ENCODE assay signal across 22 mouse cellular contexts in the genomic region with DNA sequence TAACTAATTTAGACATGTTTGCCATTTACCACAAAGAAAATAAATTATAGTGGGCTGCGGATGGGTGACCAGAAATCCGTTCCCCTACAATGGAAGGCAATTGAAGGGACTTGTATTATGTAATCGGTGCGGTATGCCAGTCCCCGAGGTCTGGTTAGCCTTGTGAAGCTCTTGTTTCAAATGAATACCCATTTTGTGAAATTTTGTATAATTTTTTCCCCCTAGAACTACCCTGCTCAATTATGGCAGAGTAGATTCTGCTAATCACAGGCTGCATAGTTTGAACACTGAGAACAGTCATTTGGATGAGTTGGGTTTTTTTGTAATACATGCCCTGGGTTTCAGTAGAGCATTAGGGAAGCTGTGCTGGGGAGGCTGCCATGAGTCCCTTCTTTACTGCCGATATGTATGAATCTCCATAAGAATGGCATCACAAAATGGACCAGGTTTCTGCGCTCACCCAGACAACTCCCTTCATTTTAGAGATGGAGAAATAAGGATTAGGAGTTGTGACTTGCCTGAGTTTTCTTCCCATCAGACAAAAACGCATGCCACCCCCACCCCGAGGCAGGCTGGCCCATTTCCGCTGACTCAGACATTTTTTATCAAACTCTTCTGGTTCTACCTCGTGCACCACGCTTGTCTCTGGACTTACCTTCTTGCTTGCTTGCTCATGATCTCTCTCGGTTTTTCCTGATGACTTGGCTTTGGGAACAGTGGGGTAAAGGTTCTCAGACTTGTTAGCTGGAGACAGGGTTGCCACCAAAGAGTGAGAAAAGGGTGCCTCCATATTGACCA.
A peak's percentile ranks its signal among the peaks of the same experiment; 100 is the strongest.
DNase-seq lines count a peak whose midpoint lies in the region; ATAC-seq and TF ChIP-seq lines count a peak whose summit lies in the region.
"Had no signal": no experiment of that assay in that cellular context is flagged by ENCODE, and none has a peak within 500 bp of the region (broad histone marks: within the 10 kb centered on the region; RNA-seq: fewer than 3 reads in every experiment).

No protein-coding gene starts in this region.

- H3K4me2 ChIP-seq in embryonic facial prominence, embryonic 14.5 days (ENCODE audit: low read depth, low read length), result no peak overlapping the region
- no peak overlapping the region for H3K4me2 ChIP-seq in intestine, embryonic 14.5 days (ENCODE audit: low read length)
- H3K4me2 ChIP-seq in intestine, embryonic 16.5 days (ENCODE audit: low read depth, low read length), result no peak overlapping the region
- H3K4me2 ChIP-seq: heart, embryonic 11.5 days; heart, embryonic 15.5 days; hindbrain, embryonic 13.5 days had no signal

- WGBS in embryonic facial prominence, embryonic 14.5 days, result 70% methylated on average over 13 of the region's 13 CpGs
- 84% methylated on average over 13 of the region's 13 CpGs for WGBS in embryonic facial prominence, embryonic 10.5 days
- WGBS in intestine, embryonic 14.5 days, result 85% methylated on average over 13 of the region's 13 CpGs
- WGBS in intestine, embryonic 16.5 days, result 82% methylated on average over 13 of the region's 13 CpGs

- peaks cover 3% of the 10 kb centered on the region; the same call in 1 of the 2 replicates for H3K4me1 ChIP-seq in embryonic facial prominence, embryonic 14.5 days (ENCODE audit: control insufficient read depth, insufficient read depth, low read length)
- H3K4me1 ChIP-seq in embryonic facial prominence, embryonic 10.5 days, result peaks cover 6% of the 10 kb centered on the region; the same call in 1 of the 2 replicates
- H3K4me1 ChIP-seq in intestine, embryonic 14.5 days (replicated peaks; ENCODE audit: control insufficient read depth, insufficient read depth, low read length), result no peaks in the 10 kb centered on the region
- H3K4me1 ChIP-seq in intestine, embryonic 16.5 days (ENCODE audit: control insufficient read depth, insufficient read depth, low read length), result no peaks in the 10 kb centered on the region
- H3K4me1 ChIP-seq: heart, embryonic 15.5 days; hindbrain, embryonic 13.5 days had no signal

- no peaks in the 10 kb centered on the region for H3K27me3 ChIP-seq in embryonic facial prominence, embryonic 14.5 days (replicated peaks; ENCODE audit: control insufficient read depth, insufficient read depth, low read length)
- H3K27me3 ChIP-seq in embryonic facial prominence, embryonic 10.5 days (replicated peaks; ENCODE audit: low read depth, poor library complexity, severe bottlenecking), result no peaks in the 10 kb centered on the region
- no peaks in the 10 kb centered on the region for H3K27me3 ChIP-seq in intestine, embryonic 14.5 days (replicated peaks; ENCODE audit: control insufficient read depth, insufficient read depth, low read length)
- no peaks in the 10 kb centered on the region for H3K27me3 ChIP-seq in intestine, embryonic 16.5 days (replicated peaks; ENCODE audit: control insufficient read depth, insufficient read depth, low read length)
- H3K27me3 ChIP-seq: heart, embryonic 15.5 days had no signal

- TF ChIP-seq POLR2A in brain, embryonic 14.5 days (IDR thresholded peaks at IDR 0.05; ENCODE audit: borderline replicate concordance, extremely low read depth, insufficient read depth, insufficient read length, poor library complexity, severe bottlenecking), result no peak

- H3K27ac ChIP-seq in embryonic facial prominence, embryonic 14.5 days (replicated peaks; ENCODE audit: low read depth, low read length), result no peak overlapping the region
- H3K27ac ChIP-seq in embryonic facial prominence, embryonic 10.5 days (replicated peaks), result no peak overlapping the region
- no peak overlapping the region for H3K27ac ChIP-seq in intestine, embryonic 14.5 days (ENCODE audit: low read depth)
- no peak overlapping the region for H3K27ac ChIP-seq in intestine, embryonic 16.5 days (ENCODE audit: low read length)
- H3K27ac ChIP-seq: heart, adult 2 months; heart, embryonic 15.5 days; hindbrain, embryonic 13.5 days had no signal

- no peak overlapping the region for H3K4me3 ChIP-seq in embryonic facial prominence, embryonic 14.5 days (ENCODE audit: low read depth, low read length)
- H3K4me3 ChIP-seq in embryonic facial prominence, embryonic 10.5 days, result no peak overlapping the region
- no peak overlapping the region for H3K4me3 ChIP-seq in intestine, embryonic 14.5 days (ENCODE audit: low read depth, low read length)
- no peak overlapping the region for H3K4me3 ChIP-seq in intestine, embryonic 16.5 days (ENCODE audit: low read length)
- H3K4me3 ChIP-seq: heart, adult 2 months; heart, embryonic 15.5 days; hindbrain, embryonic 13.5 days had no signal

- DNase-seq in embryonic facial prominence, embryonic 14.5 days (ENCODE audit: low spot score), result peak; percentile 72
- DNase-seq in embryonic facial prominence, embryonic 10.5 days (ENCODE audit: low spot score), result no peak
- peak; percentile 47 for DNase-seq in intestine, embryonic 14.5 days (ENCODE audit: low spot score)
- DNase-seq in brain, embryonic 14.5 days (ENCODE audit: low read depth), result peak; percentile 64
- DNase-seq in right cerebral cortex, postnatal 10 days (ENCODE audit: low spot score in 2 of 2), result no peak
- DNase-seq: adrenal gland, adult 8-10 months; adrenal gland, postnatal 36 days; B cell, adult 2 months; cerebellum, adult 11 months; cerebellum, adult 8-10 months; cerebellum, postnatal 36 days; gastrocnemius, postnatal 14 days; heart, adult 2 months; heart, postnatal 14 days; kidney, adult 8-10 months had no signal

- H3K9me3 ChIP-seq in embryonic facial prominence, embryonic 14.5 days (ENCODE audit: control insufficient read depth, low read length), result no peaks in the 10 kb centered on the region
- no peaks in the 10 kb centered on the region for H3K9me3 ChIP-seq in embryonic facial prominence, embryonic 10.5 days
- no peaks in the 10 kb centered on the region for H3K9me3 ChIP-seq in intestine, embryonic 14.5 days (ENCODE audit: control insufficient read depth, low read length)
- no peaks in the 10 kb centered on the region for H3K9me3 ChIP-seq in intestine, embryonic 16.5 days (ENCODE audit: control insufficient read depth, low read length)
- H3K9me3 ChIP-seq: heart, embryonic 15.5 days; hindbrain, embryonic 13.5 days had no signal

- peak; percentile 63 for ATAC-seq in embryonic facial prominence, embryonic 14.5 days (ENCODE audit: low read depth)
- ATAC-seq in intestine, embryonic 14.5 days (replicated peaks; ENCODE audit: low FRiP score, low TSS enrichment, low read depth), result no peak
- ATAC-seq in intestine, embryonic 16.5 days, result no peak
- ATAC-seq in erythroid progenitor cell, adult 5-6 weeks (replicated peaks; ENCODE audit: low FRiP score, poor library complexity, severe bottlenecking), result no peak
- ATAC-seq: CD4-positive, CD25-positive, alpha-beta regulatory T cell, adult 4 months; intestine, postnatal 0 days had no signal

- no peaks in the 10 kb centered on the region for H3K36me3 ChIP-seq in embryonic facial prominence, embryonic 14.5 days (ENCODE audit: control insufficient read depth, insufficient read depth, low read length)
- no peaks in the 10 kb centered on the region for H3K36me3 ChIP-seq in embryonic facial prominence, embryonic 10.5 days (replicated peaks)
- no peaks in the 10 kb centered on the region for H3K36me3 ChIP-seq in intestine, embryonic 14.5 days (ENCODE audit: control insufficient read depth, insufficient read depth, low read length)
- H3K36me3 ChIP-seq in intestine, embryonic 16.5 days (ENCODE audit: control insufficient read depth, insufficient read depth, low read length), result no peaks in the 10 kb centered on the region
- H3K36me3 ChIP-seq: heart, embryonic 15.5 days; hindbrain, embryonic 13.5 days had no signal

- no peak overlapping the region for H3K9ac ChIP-seq in embryonic facial prominence, embryonic 14.5 days (ENCODE audit: low read depth, low read length)
- H3K9ac ChIP-seq in intestine, embryonic 14.5 days (ENCODE audit: low read length), result no peak overlapping the region
- no peak overlapping the region for H3K9ac ChIP-seq in intestine, embryonic 16.5 days (ENCODE audit: low read depth, low read length)
- H3K9ac ChIP-seq: heart, embryonic 15.5 days; hindbrain, embryonic 13.5 days had no signal

- TF ChIP-seq CTCF in brain, embryonic 14.5 days (IDR thresholded peaks at IDR 0.05; ENCODE audit: borderline replicate concordance, extremely low read depth, insufficient read depth, insufficient read length), result no peak

Comparison
In these comparisons a context has a peak if more than half of its experiments do, and no peak if none do; other contexts are left out.
1. DNase-seq: peak in embryonic facial prominence, embryonic 14.5 days (single experiment), intestine, embryonic 14.5 days (single experiment) and brain, embryonic 14.5 days (single experiment); none in embryonic facial prominence, embryonic 10.5 days (single experiment) and right cerebral cortex, postnatal 10 days (0 of 2).